Mouse (Mus musculus) brain, embryonic 18.5 days (tissue): ENCODE measurements around the gene Dtx2.
"Not testable (repeated sequence)": the region's sequence is repeated elsewhere in the genome, so short reads cannot be mapped to it uniquely, and the experiment has no call there.

Experiments used
- DNase-seq: peaks from one replicate; pipeline ENCODE4 v3.0.0-alpha.2; 2012; ENCODE audit warnings: low read depth, low spot score

The Dtx2 gene

GRCm38 (mm10) chr5:136063920-136064319 is 69.3 kb downstream of the Dtx2 start:
- no peak for DNase-seq

GRCm38 (mm10) chr5:136066404-136067148 is 72.0 kb downstream of the Dtx2 start:
- not testable (repeated sequence) for DNase-seq

- no peak for DNase-seq
Observed at GRCm38 (mm10) chr5:136069411-136069810, 74.8 kb downstream of the Dtx2 start.

GRCm38 (mm10) chr5:136073051-136073450 is 78.5 kb downstream of the Dtx2 start:
- DNase-seq, result no peak

- DNase-seq, result no peak
Observed at GRCm38 (mm10) chr5:136073526-136073925, 78.9 kb downstream of the Dtx2 start.

- no peak for DNase-seq
Observed at GRCm38 (mm10) chr5:136075076-136075475, 80.5 kb downstream of the Dtx2 start.

- no peak for DNase-seq
Observed at GRCm38 (mm10) chr5:136076284-136076683, 81.7 kb downstream of the Dtx2 start.

- no peak for DNase-seq
Observed at GRCm38 (mm10) chr5:136077001-136077550, 82.5 kb downstream of the Dtx2 start.

- DNase-seq, result no peak
Observed at GRCm38 (mm10) chr5:136078136-136078535, 83.5 kb downstream of the Dtx2 start.

GRCm38 (mm10) chr5:136082345-136082744 is 87.7 kb downstream of the Dtx2 start:
- no peak for DNase-seq
